Mouse (Mus musculus) hematopoietic stem cell, adult 5-6 weeks (primary cell): ENCODE measurements around the gene Cpne8. TPM values are rescaled to one million over a fixed set of nuclear protein-coding genes. Genes with fewer than 3 reads are reported as not detected.
"Not testable (repeated sequence)": the region's sequence is repeated elsewhere in the genome, so short reads cannot be mapped to it uniquely, and the experiment has no call there.

Experiments
- ATAC-seq, 2 experiments: fragments of 125-278 bp in 1 of 2; replicated peaks in 1 of 2; 2 replicates each; pipeline ENCODE4 v1.8.0; 2016 to 2017; ENCODE audit warnings: inconsistent platforms in 2 of 2, mild to moderate bottlenecking in 2 of 2, moderate number of reproducible peaks in 2 of 2, low read depth in 1 of 2, moderate TSS enrichment in 1 of 2; ENCODE audit not compliant: low FRiP score in 2 of 2, poor library complexity in 2 of 2, severe bottlenecking in 2 of 2, insufficient read depth in 1 of 2, low TSS enrichment in 1 of 2
- total RNA-seq: library from RNA; stranded (forward); fragments of 172-1452, 232-1000 nt; gene quantifications from 2 replicates; pipeline ENCODE4 v1.2.3, GENCODE M21; 2017

Gene Cpne8
- total RNA-seq, 1 experiment from 2014 or later: 4.3 TPM

DNA sequence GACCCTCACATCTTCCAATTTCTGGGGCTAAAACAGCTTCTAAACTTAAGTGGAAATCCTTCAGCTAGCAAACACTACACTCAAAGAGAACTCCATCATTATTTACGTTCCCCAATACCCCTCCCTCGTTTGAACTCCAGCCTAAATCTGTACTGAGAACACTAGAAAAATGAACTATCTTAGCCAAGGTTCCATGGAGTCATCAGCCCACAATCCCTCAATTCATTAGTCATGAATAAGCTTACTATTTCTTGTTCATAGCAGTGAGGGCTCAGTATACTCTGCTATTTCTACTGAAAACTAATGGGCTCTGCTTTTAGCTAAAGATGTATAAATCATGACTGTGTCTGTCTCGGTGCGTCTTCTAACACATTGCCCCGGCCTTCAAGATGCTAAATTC lies 55.0 kb downstream of the Cpne8 start:
- ATAC-seq: no peak

DNA sequence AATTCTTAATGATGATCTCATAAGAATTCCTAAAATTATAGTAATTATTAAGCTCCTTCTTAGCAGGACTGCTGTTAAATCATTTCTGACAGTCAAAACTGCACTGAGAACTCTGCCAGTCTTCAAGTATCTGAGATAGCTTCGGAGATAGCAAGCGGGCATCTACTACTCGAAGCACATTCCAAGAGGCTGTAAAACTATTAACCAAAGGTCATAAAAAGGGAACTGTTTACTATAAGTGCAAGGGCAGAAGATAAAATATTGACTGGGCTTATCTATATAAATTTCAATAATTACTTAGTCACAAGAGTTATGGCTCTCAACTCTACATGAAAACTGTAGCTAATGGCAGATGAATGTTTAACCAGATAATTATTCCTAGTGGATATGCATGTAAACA lies 57.2 kb downstream of the Cpne8 start:
- ATAC-seq: no peak

DNA sequence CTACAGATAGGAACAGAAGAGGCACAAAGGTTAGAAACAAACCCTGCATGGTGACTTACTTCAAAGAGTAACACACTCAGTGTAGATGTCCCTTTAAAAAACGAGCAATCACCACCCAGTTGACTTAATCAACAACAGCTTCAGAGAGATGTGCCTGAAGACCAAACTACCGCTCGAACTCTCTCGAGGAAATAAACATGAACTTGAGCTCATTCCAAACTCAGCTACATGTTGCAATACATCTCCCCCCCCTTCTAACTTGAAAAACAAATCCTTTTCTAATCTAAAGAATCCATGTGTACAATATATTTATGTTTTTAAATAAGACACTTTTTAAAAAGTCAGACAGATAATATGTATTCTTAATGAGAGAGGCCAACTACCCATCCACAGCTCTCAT lies 59.5 kb downstream of the Cpne8 start:
- ATAC-seq: no peak

DNA sequence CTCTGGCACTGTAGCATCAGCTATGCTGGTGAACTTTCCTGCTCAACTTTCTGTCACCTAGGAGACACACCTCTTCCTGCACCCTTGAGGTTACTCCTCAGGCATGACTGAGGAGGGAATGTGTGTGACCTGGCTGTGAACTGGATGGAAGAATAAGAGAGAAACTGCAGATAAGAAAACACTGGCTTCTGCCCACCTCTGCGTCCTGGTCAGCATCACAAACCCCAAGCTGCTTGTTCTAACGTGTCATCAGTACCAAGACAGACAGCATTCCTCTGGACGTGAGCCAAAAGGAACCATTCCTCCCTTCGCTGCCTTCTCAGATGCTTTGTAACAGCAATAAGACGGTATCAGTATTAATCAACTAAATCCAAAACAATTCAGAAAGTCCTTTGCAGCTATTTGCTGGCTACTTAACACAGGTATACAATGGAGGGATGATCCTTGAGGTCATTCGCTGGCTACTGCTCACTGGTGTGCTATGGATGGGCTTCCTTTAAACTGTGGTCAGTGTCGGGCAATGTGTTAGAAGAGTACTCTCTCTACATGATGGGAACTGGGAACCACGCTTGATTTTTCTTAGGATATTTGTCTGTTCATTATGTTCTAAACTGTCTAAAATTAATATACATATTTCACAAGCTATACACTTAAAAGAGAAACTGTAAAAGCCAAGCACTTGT lies 63.0 kb downstream of the Cpne8 start:
- ATAC-seq: no peak

DNA sequence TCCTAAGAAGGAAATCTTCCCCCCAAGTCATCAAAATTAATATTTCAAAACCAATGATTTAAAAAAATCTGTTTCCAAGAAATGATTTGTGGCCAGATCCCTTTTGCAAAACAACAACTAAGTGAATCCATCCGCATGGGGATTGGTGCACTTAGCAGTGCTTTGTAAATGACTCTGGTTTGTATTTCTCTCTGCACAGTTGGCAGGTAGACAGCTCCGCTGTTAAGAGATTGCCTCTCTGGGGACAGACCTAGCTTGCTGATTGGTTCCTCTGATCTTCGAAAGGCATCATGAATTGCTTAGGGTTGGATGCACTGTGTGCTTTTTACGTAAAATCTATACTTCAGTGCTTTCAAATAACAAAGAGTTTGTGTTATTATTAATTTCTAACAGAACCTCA lies 68.5 kb downstream of the Cpne8 start:
- not testable (repeated sequence) for ATAC-seq

DNA sequence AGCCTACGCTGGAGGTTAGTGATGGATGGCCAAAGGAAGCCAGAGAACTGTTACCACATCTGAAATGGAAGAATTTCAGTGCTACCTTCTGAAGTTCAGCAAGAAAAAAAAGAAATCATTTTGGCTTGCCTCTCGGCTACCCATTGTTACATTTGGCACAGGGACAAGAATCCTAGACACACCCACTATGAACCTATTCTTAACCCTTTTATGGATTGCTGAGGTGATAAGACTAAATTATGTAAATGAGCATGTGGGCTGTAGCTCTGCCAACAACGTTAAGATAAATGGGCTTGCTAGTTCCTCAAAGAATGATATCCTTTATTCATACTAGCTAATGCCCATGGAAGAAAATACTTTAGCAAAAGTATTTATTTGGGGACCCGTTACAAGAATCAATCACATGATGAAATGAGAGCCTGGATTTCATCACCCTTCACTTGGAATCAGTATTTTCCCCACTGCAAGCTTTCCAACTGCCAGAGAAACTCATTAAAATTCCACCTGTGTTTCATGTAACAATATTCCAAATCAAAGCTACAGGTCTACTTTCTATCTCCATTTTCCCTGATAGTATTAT lies 69.3 kb downstream of the Cpne8 start:
- no peak for ATAC-seq

DNA sequence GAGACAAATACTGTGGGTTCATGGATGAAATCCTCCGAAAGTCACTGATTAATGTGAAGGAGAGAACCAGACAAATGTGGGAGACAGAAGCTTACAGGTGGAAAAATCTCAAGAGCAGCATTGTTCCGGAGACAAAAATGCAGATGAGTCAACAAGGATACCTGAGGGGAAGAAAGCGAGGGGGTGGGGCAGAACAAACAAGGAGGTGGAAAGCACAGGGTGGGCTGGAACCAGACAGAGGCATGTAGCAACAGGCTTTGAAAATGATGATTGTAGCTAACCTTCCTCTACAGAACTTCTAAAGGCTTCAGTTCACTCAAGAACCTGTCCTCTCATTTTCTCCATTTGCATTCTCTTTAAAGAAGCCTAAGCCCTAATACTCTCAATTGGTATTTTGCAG lies 70.9 kb downstream of the Cpne8 start:
- no peak for ATAC-seq

DNA sequence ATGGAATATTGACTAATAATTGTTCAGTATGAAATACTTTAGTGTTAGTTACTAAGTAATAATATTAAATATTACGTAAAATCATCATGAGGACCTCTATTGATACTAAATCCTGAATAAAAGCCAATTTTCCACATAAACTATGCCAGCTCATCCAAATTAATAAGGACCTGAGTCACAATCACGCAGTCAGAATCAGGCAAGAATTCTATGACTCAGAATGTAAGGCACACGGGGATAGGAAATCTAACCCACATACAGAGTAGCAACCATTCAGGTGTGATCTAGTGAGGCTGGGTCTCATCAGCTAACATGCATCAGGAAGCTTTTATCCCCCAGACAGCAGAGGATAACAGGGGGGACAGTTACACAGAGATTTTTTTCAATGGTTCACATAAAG lies 72.1 kb downstream of the Cpne8 start:
- no peak for ATAC-seq

DNA sequence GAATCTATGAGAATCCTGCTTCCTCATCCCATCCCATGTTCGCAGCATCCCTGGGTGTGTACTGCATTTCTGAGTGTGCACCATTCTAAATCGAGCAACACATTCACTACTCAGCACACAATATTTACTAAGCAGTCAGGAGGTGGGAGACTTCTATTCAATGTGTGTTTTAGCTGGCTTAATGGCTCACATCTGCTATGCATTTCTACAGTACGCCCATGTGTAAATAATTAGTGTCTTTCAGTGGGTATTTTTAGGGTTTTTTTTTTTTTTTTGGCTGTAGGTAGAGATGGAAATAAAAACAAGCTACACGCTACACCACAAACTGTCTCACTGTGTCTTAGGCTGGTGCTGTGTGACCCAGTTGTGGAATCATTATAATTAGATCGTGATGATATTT lies 75.6 kb downstream of the Cpne8 start:
- no peak for ATAC-seq

DNA sequence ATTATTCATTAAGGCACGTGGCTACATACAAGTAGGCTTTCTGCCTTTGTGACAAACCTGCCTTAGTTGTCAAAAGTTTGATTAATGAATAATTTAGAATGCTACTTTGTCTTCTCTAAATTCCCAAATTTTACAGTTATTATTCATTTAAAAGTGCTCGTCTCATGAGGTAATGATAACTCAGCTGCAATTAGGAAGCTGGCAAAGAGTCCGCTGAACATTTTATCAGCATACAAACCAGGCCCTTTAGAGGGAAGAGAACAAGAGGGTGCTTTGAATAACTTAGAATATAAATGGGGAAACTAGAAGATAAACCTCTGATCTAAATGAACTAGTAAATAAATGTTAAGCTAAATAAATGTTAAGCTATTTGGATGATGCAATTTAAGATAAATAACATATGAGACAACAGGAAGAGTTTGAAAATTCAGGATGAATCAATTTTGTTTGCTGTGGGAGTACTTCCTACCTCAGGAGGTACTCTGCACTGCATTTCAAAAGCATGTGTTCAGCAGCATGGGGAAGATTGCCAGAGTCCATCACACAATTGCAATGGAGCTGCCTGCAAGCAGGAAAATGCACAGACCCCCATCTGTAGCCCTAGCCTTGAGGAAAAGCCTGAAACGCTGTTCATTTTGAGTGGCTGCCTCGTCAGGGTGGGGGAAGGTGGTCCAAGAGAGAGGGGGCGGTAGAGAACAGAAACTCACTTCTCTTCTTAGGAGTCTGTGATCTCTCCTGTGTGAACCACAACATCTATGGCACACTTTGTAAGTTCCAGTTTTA lies 81.3 kb downstream of the Cpne8 start:
- no peak for ATAC-seq

DNA sequence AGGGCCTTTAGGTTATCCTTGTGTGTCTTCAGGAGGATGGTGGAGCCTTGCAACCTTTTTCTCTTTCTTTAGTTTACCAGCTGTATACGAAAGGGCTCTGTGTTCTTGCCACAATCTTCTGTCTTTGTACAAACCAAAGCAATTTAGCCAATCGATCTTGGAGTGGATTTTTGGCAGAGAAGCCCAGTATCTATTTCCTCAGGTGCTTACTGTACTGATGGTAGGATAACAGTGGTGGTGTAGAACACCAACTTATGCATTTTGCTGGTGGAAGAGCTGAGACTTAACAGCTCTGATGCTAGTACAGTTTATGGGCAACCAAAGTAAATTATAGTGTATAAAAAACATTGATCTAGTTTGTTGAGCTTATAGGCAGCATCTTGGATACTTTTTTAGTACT lies 83.6 kb downstream of the Cpne8 start:
- no peak for ATAC-seq

DNA sequence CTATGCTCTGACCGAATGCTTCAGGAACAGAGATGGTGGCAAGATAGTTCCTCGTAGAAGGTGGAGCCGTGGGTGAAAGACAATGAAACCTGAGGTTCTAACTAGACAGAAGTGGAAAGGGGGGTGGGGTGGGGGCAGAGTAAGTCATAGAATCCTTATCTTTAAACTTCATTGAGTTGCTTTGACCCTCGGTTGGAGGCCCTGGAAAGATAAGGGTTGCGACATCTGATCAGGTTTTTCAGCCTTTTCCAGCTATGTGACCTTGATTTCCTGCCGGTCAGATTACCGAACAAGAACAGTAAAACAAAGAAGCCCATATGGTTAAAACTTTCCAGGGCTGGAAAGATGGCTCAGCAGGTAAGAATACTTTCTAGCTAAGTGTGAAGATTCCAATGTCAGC lies 89.6 kb downstream of the Cpne8 start:
- no peak for ATAC-seq

DNA sequence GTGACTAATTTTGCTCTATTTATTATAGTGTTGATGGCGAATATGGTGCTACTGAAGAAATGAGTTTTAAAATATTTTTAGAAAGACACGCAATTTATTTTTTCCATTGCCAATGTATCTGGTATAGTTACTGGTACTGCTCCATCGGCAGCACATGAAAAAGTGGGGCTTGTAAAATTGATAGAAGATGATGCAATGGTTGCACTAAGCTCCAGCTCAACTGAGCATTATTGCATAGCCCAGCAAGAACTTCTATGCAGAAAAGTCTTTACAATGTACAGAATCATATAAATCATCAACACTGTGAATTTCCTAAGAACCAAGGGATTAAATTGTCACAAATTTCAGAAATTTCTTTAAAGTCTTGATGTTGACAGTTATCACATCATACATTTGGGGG lies 101.8 kb downstream of the Cpne8 start:
- ATAC-seq: no peak

DNA sequence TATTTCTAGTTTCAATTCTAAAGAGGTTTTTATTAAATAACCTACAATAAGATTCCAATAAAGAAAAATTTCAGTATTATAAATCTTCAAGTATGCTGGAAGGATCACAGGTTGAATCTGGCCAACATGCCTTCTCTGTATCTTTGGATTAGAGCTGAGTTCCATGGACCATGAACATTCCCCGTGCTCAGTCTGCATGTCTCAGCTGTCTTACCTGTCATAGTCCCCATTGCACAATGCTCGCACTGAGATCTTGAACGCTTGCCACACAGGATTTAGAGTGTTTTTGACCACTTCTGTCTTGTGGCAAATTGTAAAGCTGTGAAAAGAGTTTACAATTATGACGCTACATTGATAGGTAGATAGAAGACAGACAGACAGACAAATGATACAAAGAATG lies 110.0 kb downstream of the Cpne8 start:
- ATAC-seq: no peak

DNA sequence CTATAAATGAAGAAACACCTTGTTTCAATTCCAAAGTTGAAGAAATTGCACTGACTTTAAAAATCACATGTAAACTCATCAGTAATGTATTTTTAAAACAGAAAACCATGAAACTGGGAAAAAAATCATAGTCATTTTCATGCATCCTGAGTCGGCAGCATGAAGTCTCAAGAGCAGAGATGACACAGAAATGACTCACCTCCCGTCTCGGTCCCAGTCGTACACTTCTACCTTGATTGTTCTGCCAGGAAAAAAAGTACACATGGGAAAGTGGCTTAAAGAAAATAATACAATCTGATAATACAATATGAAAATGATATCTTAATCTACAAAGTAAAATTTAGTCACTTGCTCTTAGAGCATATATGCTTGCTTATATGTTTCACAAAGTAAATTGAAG lies 111.2 kb downstream of the Cpne8 start:
- no peak for ATAC-seq

DNA sequence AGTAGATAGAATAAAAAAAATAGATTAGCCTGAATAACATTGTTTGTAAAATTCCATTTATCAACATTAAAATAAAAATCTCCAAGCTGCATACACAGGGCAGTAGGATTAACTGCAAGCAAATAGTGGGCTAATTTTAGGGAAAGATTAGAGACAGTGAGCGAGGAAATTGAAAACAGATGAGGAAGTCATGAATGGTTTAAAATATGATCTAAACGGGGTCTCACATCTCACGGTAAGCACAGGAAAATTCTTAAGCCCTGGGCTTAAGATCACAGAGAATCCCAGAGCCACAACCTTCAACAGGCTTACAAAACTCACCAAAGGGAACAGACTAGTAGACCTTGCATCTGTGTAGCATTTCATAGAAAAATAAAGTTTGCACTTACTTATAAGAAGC lies 115.2 kb downstream of the Cpne8 start:
- no peak for ATAC-seq

DNA sequence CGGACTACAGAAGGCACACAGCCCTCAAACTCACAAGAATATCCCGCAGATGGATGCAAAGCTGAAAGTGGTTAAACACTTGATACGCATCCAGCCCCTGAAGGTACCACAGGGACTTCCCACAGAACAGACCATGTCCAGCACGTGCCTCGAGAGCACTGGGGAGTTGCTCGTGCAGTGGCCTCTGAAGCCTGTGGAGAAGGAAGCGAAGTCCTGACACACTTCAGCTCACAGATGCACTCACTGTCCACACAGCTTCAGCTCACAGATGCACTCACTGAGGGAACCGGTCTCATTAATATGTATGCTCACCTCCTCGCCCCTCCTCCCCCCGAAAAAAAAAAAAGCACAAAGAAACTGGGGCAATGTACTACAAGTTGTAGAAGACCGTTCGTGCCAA lies 117.6 kb downstream of the Cpne8 start:
- ATAC-seq: no peak

DNA sequence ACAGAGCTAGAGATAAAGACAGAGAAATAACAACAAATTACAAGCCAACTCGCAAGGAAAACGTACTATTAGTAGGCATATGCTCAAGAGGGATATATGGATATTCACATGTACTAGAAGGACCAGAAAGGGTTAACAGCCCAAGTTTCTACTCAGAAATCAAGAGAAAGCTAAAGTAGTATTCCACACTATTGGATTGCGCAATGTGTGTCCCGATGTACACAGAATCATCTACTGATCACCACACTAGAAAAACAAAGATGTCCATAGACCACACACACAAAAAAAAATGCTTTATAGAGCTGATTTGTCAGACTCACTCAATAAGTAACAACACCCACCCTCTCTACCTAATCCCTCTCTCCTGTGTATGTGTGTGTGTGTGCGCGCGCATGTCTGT lies 130.6 kb downstream of the Cpne8 start:
- no peak for ATAC-seq

DNA sequence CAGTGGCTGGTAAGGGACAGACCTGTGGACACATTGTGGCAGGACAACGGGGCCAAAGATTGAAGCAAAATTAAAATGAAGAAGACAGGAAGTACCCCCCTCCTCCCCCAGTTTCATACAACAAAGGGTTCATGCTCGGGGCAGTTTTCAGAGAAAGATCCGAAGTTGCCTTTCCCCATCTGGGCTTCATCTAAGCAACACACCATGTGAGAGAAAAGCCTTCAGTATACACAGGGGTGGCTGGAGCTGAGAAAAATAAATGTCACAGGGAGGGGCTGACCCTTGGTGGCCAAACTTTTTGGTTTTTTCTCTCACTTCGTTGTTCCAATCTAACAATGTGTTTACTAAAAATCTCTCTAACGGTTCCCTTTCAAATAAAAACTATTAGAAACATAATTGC lies 135.8 kb downstream of the Cpne8 start:
- no peak for ATAC-seq
